Mouse (Mus musculus): Measurements from ENCODE around the gene Arhgef33. TPM values are rescaled to one million over a fixed set of nuclear protein-coding genes. Genes with fewer than 3 reads are reported as not detected.

Gene Arhgef33
- polyA plus RNA-seq, 1 experiment = not detected

- TF ChIP-seq MAX (IDR thresholded peaks at IDR 0.05) (no peak), CTCF (IDR thresholded peaks at IDR 0.05; ENCODE audit: control insufficient read depth, insufficient read depth, insufficient read length) (no peak), CEBPB (IDR thresholded peaks at IDR 0.05; ENCODE audit: low read depth) (no peak), FOSL1 (IDR thresholded peaks at IDR 0.05; ENCODE audit: insufficient read depth, low read length, poor library complexity, severe bottlenecking) (no peak), MYOD1 (IDR thresholded peaks at IDR 0.05; ENCODE audit: control insufficient read depth, insufficient read length, low read depth) (no peak), USF1 (IDR thresholded peaks at IDR 0.05; ENCODE audit: low read depth) (no peak)
Measured at GRCm38 (mm10) chr17:80346591-80347125, 39.5 kb downstream of the Arhgef33 start.

GRCm38 (mm10) chr17:80347234-80347633 lies 40.0 kb downstream of the Arhgef33 start:
- Histone ChIP-seq H3K79me3 (ENCODE audit: low read depth) (no peaks in the 10 kb centered on the region), H3K79me2 (ENCODE audit: control insufficient read depth, insufficient read depth) (no peaks in the 10 kb centered on the region), H3K4me3 (ENCODE audit: insufficient read depth, poor library complexity, severe bottlenecking) (no peak overlapping the region), H3ac (ENCODE audit: control insufficient read depth, insufficient read length, low read depth) (no peak overlapping the region), H3K27me3 (ENCODE audit: control insufficient read depth, insufficient read depth, insufficient read length) (no peaks in the 10 kb centered on the region), H3K36me3 (ENCODE audit: control insufficient read depth, insufficient read depth) (no peaks in the 10 kb centered on the region)
- TF ChIP-seq USF1 (IDR thresholded peaks at IDR 0.05; ENCODE audit: low read depth) (no peak), CEBPB (IDR thresholded peaks at IDR 0.05; ENCODE audit: low read depth) (no peak), MYOD1 (IDR thresholded peaks at IDR 0.05; ENCODE audit: control insufficient read depth, insufficient read length, low read depth) (no peak), MYOG (IDR thresholded peaks at IDR 0.05; ENCODE audit: control insufficient read depth, extremely low read depth, insufficient read length) (no peak), FOSL1 (IDR thresholded peaks at IDR 0.05; ENCODE audit: insufficient read depth, low read length, poor library complexity, severe bottlenecking) (no peak), CTCF (IDR thresholded peaks at IDR 0.05; ENCODE audit: control insufficient read depth, insufficient read depth, insufficient read length) (no peak), MAX (IDR thresholded peaks at IDR 0.05) (no peak)

More at GRCm38 (mm10) chr17:80346591-80347125, 39.5 kb downstream of the Arhgef33 start:
- Histone ChIP-seq H3K27me3 (ENCODE audit: control insufficient read depth, insufficient read depth, insufficient read length) (no peaks in the 10 kb centered on the region), H3K36me3 (ENCODE audit: control insufficient read depth, insufficient read depth) (no peaks in the 10 kb centered on the region), H3K79me3 (ENCODE audit: low read depth) (no peaks in the 10 kb centered on the region), H3K79me2 (ENCODE audit: control insufficient read depth, insufficient read depth) (no peaks in the 10 kb centered on the region), H3ac (ENCODE audit: control insufficient read depth, insufficient read length, low read depth) (no peak overlapping the region), H3K4me3 (ENCODE audit: insufficient read depth, poor library complexity, severe bottlenecking) (no peak overlapping the region)

GRCm38 (mm10) chr17:80360245-80360644 lies 53.0 kb downstream of the Arhgef33 start:
- Histone ChIP-seq H3K27me3 (ENCODE audit: control insufficient read depth, insufficient read depth, insufficient read length) (peaks cover 10% of the 10 kb centered on the region), H3K36me3 (ENCODE audit: control insufficient read depth, insufficient read depth) (no peaks in the 10 kb centered on the region), H3K4me3 (ENCODE audit: insufficient read depth, poor library complexity, severe bottlenecking) (no peak overlapping the region), H3K79me3 (ENCODE audit: low read depth) (no peaks in the 10 kb centered on the region), H3ac (ENCODE audit: control insufficient read depth, insufficient read length, low read depth) (no peak overlapping the region), H3K79me2 (ENCODE audit: control insufficient read depth, insufficient read depth) (no peaks in the 10 kb centered on the region)
- TF ChIP-seq CTCF (IDR thresholded peaks at IDR 0.05; ENCODE audit: control insufficient read depth, insufficient read depth, insufficient read length) (no peak), MYOG (IDR thresholded peaks at IDR 0.05; ENCODE audit: control insufficient read depth, extremely low read depth, insufficient read length) (no peak), MYOD1 (IDR thresholded peaks at IDR 0.05; ENCODE audit: control insufficient read depth, insufficient read length, low read depth) (no peak), CEBPB (IDR thresholded peaks at IDR 0.05; ENCODE audit: low read depth) (no peak), MAX (IDR thresholded peaks at IDR 0.05) (no peak), USF1 (IDR thresholded peaks at IDR 0.05; ENCODE audit: low read depth) (no peak)

DNA sequence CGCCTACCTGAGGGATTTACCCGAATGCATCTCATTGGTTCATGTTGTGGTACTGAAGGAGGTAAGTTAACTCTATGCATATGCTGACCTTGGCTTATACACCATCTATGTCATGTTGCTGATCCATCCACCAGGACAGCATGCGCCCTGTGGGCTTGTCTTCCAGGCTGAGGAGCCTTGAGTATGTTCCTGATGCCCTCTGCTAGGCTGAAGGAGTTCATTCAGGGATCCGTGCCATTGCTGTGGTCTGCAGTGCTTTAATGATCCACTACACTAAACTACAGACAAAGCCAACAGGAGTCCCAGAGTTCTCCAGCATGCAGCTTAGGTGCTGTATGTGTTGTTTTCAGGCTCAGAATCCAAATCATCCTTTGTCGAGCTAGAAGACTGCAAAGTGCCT lies 60.1 kb downstream of the Arhgef33 start:
- Histone ChIP-seq H3K4me3 (ENCODE audit: insufficient read depth, poor library complexity, severe bottlenecking) (no peak overlapping the region), H3K27me3 (ENCODE audit: control insufficient read depth, insufficient read depth, insufficient read length) (peaks cover 12% of the 10 kb centered on the region), H3K79me2 (ENCODE audit: control insufficient read depth, insufficient read depth) (no peaks in the 10 kb centered on the region), H3K36me3 (ENCODE audit: control insufficient read depth, insufficient read depth) (no peaks in the 10 kb centered on the region), H3K79me3 (ENCODE audit: low read depth) (no peaks in the 10 kb centered on the region), H3ac (ENCODE audit: control insufficient read depth, insufficient read length, low read depth) (no peak overlapping the region)
- TF ChIP-seq MAX (IDR thresholded peaks at IDR 0.05) (no peak), MYOD1 (IDR thresholded peaks at IDR 0.05; ENCODE audit: control insufficient read depth, insufficient read length, low read depth) (no peak), CTCF (IDR thresholded peaks at IDR 0.05; ENCODE audit: control insufficient read depth, insufficient read depth, insufficient read length) (no peak), MYOG (IDR thresholded peaks at IDR 0.05; ENCODE audit: control insufficient read depth, extremely low read depth, insufficient read length) (no peak), USF1 (IDR thresholded peaks at IDR 0.05; ENCODE audit: low read depth) (no peak), FOSL1 (IDR thresholded peaks at IDR 0.05; ENCODE audit: insufficient read depth, low read length, poor library complexity, severe bottlenecking) (no peak), CEBPB (IDR thresholded peaks at IDR 0.05; ENCODE audit: low read depth) (no peak)

DNA sequence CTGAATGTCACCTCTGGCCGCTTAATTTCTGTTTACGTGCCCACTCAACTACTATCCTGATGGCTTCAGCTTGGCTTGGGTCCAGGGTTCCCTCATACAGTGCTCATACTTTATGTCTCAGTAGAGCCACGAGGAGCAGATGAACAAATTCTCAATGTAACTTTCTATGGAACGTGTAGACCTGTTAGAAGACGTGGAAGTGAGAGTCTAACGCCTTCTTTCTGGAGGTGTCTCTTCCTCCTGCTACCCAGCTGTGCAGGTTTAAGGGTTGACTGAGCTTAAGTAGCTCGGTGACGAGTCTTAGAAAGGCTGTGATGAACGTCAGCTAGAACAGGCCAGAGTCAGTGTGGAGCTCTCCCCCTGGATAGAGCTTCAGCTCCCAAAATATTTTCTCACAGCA lies 61.4 kb downstream of the Arhgef33 start:
- Histone ChIP-seq H3K27me3 (ENCODE audit: control insufficient read depth, insufficient read depth, insufficient read length) (peaks cover 9% of the 10 kb centered on the region), H3K36me3 (ENCODE audit: control insufficient read depth, insufficient read depth) (no peaks in the 10 kb centered on the region), H3ac (ENCODE audit: control insufficient read depth, insufficient read length, low read depth) (no peak overlapping the region), H3K79me3 (ENCODE audit: low read depth) (no peaks in the 10 kb centered on the region), H3K79me2 (ENCODE audit: control insufficient read depth, insufficient read depth) (no peaks in the 10 kb centered on the region), H3K4me3 (ENCODE audit: insufficient read depth, poor library complexity, severe bottlenecking) (no peak overlapping the region)
- TF ChIP-seq MYOG (IDR thresholded peaks at IDR 0.05; ENCODE audit: control insufficient read depth, extremely low read depth, insufficient read length) = no peak
- TF ChIP-seq MYOD1 (IDR thresholded peaks at IDR 0.05; ENCODE audit: control insufficient read depth, insufficient read length, low read depth) = no peak
- no peak for TF ChIP-seq CTCF (IDR thresholded peaks at IDR 0.05; ENCODE audit: control insufficient read depth, insufficient read depth, insufficient read length)
- TF ChIP-seq MAX (IDR thresholded peaks at IDR 0.05) = no peak
- TF ChIP-seq FOSL1 (IDR thresholded peaks at IDR 0.05; ENCODE audit: insufficient read depth, low read length, poor library complexity, severe bottlenecking) = no peak
- TF ChIP-seq CEBPB (IDR thresholded peaks at IDR 0.05; ENCODE audit: low read depth) = no peak
- TF ChIP-seq USF1 (IDR thresholded peaks at IDR 0.05; ENCODE audit: low read depth) = no peak

All from C2C12 (cell line).